ENCODE assay signal across 16 mouse cellular contexts in genomic region chr11:96199181-96200086, GRCm38 (mm10). TPM values are rescaled to one million over a fixed set of nuclear protein-coding genes. Genes with fewer than 3 reads are reported as not detected.
DNase-seq lines count a peak whose midpoint lies in the region; ATAC-seq and TF ChIP-seq lines count a peak whose summit lies in the region.
"Had no signal": no experiment of that assay in that cellular context is flagged by ENCODE, and none has a peak within 500 bp of the region (broad histone marks: within the 10 kb centered on the region; RNA-seq: fewer than 3 reads in every experiment).

No protein-coding gene starts in this region.

- H3K4me2 ChIP-seq in intestine, postnatal 0 days (replicated peaks; ENCODE audit: low read depth), result 0 out of 2 replicates have a peak overlapping the region, but pooled peaks have one; percentile 9
- no peak overlapping the region for H3K4me2 ChIP-seq in intestine, embryonic 16.5 days (ENCODE audit: low read depth, low read length)
- no peak overlapping the region; the same call in 1 of the 2 replicates for H3K4me2 ChIP-seq in neural tube, embryonic 15.5 days
- peak overlapping the region; percentile 34 for H3K4me2 ChIP-seq in neural tube, embryonic 12.5 days (replicated peaks)
- H3K4me2 ChIP-seq: embryonic facial prominence, embryonic 13.5 days; hindbrain, embryonic 15.5 days had no signal

- H3K79me2 ChIP-seq in MEL (ENCODE audit: control insufficient read depth, insufficient read depth, low read length, poor library complexity), result peaks cover 18% of the 10 kb centered on the region

- no peaks in the 10 kb centered on the region for H3K36me3 ChIP-seq in intestine, postnatal 0 days (ENCODE audit: control insufficient read depth, insufficient read depth)
- H3K36me3 ChIP-seq in intestine, embryonic 16.5 days (ENCODE audit: control insufficient read depth, insufficient read depth, low read length), result no peaks in the 10 kb centered on the region
- no peaks in the 10 kb centered on the region for H3K36me3 ChIP-seq in neural tube, embryonic 15.5 days
- peaks cover 0 to 8% of the 10 kb centered on the region in 2 experiments; a peak in 2 of 4 replicates for H3K36me3 ChIP-seq in MEL (ENCODE audit: control insufficient read depth in 1 of 2, insufficient read depth in 2 of 2, low read length in 2 of 2)
- no peaks in the 10 kb centered on the region for H3K36me3 ChIP-seq in neural tube, embryonic 12.5 days
- H3K36me3 ChIP-seq: embryonic facial prominence, embryonic 13.5 days; forebrain, embryonic 10.5 days; hindbrain, embryonic 15.5 days had no signal

- TF ChIP-seq POLR2A in MEL (IDR thresholded peaks at IDR 0.05; ENCODE audit: control insufficient read depth in 1 of 2, insufficient read depth in 1 of 2, low read depth in 1 of 2, low read length in 2 of 2, poor library complexity in 1 of 2), result peak; percentile 34 to 70; a peak in 3 of 4 replicates

- H3K27ac ChIP-seq in intestine, postnatal 0 days (ENCODE audit: low read depth, low read length), result no peak overlapping the region
- no peak overlapping the region for H3K27ac ChIP-seq in intestine, embryonic 16.5 days (ENCODE audit: low read length)
- no peak overlapping the region for H3K27ac ChIP-seq in neural tube, embryonic 15.5 days (replicated peaks)
- H3K27ac ChIP-seq in MEL (ENCODE audit: control insufficient read depth, low read depth, low read length), result peak overlapping the region; percentile 95
- H3K27ac ChIP-seq in neural tube, embryonic 12.5 days, result no peak overlapping the region
- H3K27ac ChIP-seq: embryonic facial prominence, embryonic 13.5 days; forebrain, embryonic 10.5 days; hindbrain, embryonic 15.5 days; stomach, postnatal 0 days had no signal

- intact Hi-C loops in left cerebral cortex, postnatal 4 days (cut with DNase I), result no loop called here
- intact Hi-C loops in left cerebral cortex, postnatal 14 days (cut with DNase I), result loop anchor here (5.0 to 10.0 kb wide), 3 partner anchors 55 to 192 kb away; partner anchors contain the start of gene Igf2bp1

- no peak for TF ChIP-seq RAD21 in MEL (IDR thresholded peaks at IDR 0.05; ENCODE audit: low read depth, low read length)

- peak in 1 of 2 experiments; percentile 25; a peak in 1 of 4 replicates for TF ChIP-seq EP300 in MEL (IDR thresholded peaks at IDR 0.05; ENCODE audit: low read depth in 1 of 2, low read length in 2 of 2)

- no peak overlapping the region for H3K9ac ChIP-seq in intestine, postnatal 0 days (ENCODE audit: low read depth, low read length)
- no peak overlapping the region for H3K9ac ChIP-seq in intestine, embryonic 16.5 days (ENCODE audit: low read depth, low read length)
- no peak overlapping the region for H3K9ac ChIP-seq in neural tube, embryonic 15.5 days (replicated peaks)
- peak overlapping the region; percentile 87 for H3K9ac ChIP-seq in MEL (ENCODE audit: control insufficient read depth, low read depth, low read length, poor library complexity, severe bottlenecking)
- H3K9ac ChIP-seq in neural tube, embryonic 12.5 days, result no peak overlapping the region
- H3K9ac ChIP-seq: embryonic facial prominence, embryonic 13.5 days; hindbrain, embryonic 15.5 days had no signal

- H3K4me3 ChIP-seq in intestine, postnatal 0 days (ENCODE audit: low read depth, low read length), result no peak overlapping the region
- H3K4me3 ChIP-seq in intestine, embryonic 16.5 days (ENCODE audit: low read length), result no peak overlapping the region
- no peak overlapping the region for H3K4me3 ChIP-seq in neural tube, embryonic 15.5 days (replicated peaks)
- H3K4me3 ChIP-seq in MEL (ENCODE audit: control insufficient read depth in 1 of 2, insufficient read depth in 1 of 2, low read depth in 2 of 2, low read length in 2 of 2), result peak overlapping the region; percentile 74 to 94
- H3K4me3 ChIP-seq in neural tube, embryonic 12.5 days, result peak overlapping the region; percentile 5; the same call in 1 of the 2 replicates
- H3K4me3 ChIP-seq: embryonic facial prominence, embryonic 13.5 days; forebrain, embryonic 10.5 days; hindbrain, embryonic 15.5 days had no signal

- no peak for TF ChIP-seq CTCF in intestine, postnatal 0 days (IDR thresholded peaks at IDR 0.05; ENCODE audit: low read depth)
- no peak for TF ChIP-seq CTCF in MEL (IDR thresholded peaks at IDR 0.05 in 2 of 3, conservative IDR thresholded peaks at IDR 0.05 in 1 of 3; ENCODE audit: control insufficient read depth in 1 of 3, insufficient read depth in 1 of 3, low read depth in 2 of 3, low read length in 3 of 3, poor library complexity in 1 of 3, severe bottlenecking in 1 of 3)

- no peaks in the 10 kb centered on the region for H3K9me3 ChIP-seq in intestine, postnatal 0 days (ENCODE audit: control insufficient read depth)
- H3K9me3 ChIP-seq in intestine, embryonic 16.5 days (ENCODE audit: control insufficient read depth, low read length), result peaks cover 4% of the 10 kb centered on the region; the same call in 1 of the 2 replicates
- no peaks in the 10 kb centered on the region for H3K9me3 ChIP-seq in neural tube, embryonic 15.5 days (replicated peaks)
- H3K9me3 ChIP-seq in MEL (replicated peaks; ENCODE audit: insufficient read depth, low read length), result no peaks in the 10 kb centered on the region
- no peaks in the 10 kb centered on the region for H3K9me3 ChIP-seq in neural tube, embryonic 12.5 days
- H3K9me3 ChIP-seq: embryonic facial prominence, embryonic 13.5 days; forebrain, embryonic 10.5 days; hindbrain, embryonic 15.5 days had no signal

- no peaks in the 10 kb centered on the region for H3K4me1 ChIP-seq in intestine, postnatal 0 days (replicated peaks; ENCODE audit: control insufficient read depth, insufficient read depth, low read length)
- no peaks in the 10 kb centered on the region for H3K4me1 ChIP-seq in intestine, embryonic 16.5 days (ENCODE audit: control insufficient read depth, insufficient read depth, low read length)
- peaks cover under 1% of the 10 kb centered on the region for H3K4me1 ChIP-seq in neural tube, embryonic 15.5 days
- H3K4me1 ChIP-seq in MEL (ENCODE audit: control insufficient read depth in 1 of 2, insufficient read depth in 2 of 2, low read length in 2 of 2), result peaks cover 0 to 12% of the 10 kb centered on the region in 2 experiments; a peak in 2 of 4 replicates
- peaks cover 10% of the 10 kb centered on the region; the same call in 1 of the 2 replicates for H3K4me1 ChIP-seq in neural tube, embryonic 12.5 days
- H3K4me1 ChIP-seq: embryonic facial prominence, embryonic 13.5 days had no signal

- 4% methylated on average over 22 of the region's 22 CpGs for WGBS in intestine, postnatal 0 days
- 4% methylated on average over 22 of the region's 22 CpGs for WGBS in intestine, embryonic 16.5 days
- WGBS in neural tube, embryonic 15.5 days, result 1% methylated on average over 22 of the region's 22 CpGs
- WGBS in neural tube, embryonic 12.5 days, result 2% methylated on average over 22 of the region's 22 CpGs

- peaks cover 100% of the 10 kb centered on the region for H3K27me3 ChIP-seq in intestine, postnatal 0 days (replicated peaks; ENCODE audit: control insufficient read depth, insufficient read depth, low read length)
- peaks cover 96% of the 10 kb centered on the region for H3K27me3 ChIP-seq in intestine, embryonic 16.5 days (replicated peaks; ENCODE audit: control insufficient read depth, insufficient read depth, low read length)
- peaks cover 93% of the 10 kb centered on the region for H3K27me3 ChIP-seq in neural tube, embryonic 15.5 days (replicated peaks)
- H3K27me3 ChIP-seq in MEL (ENCODE audit: control insufficient read depth in 1 of 2, insufficient read depth in 2 of 2, low read length in 2 of 2), result no peaks in the 10 kb centered on the region
- H3K27me3 ChIP-seq in neural tube, embryonic 12.5 days (replicated peaks), result peaks cover 99% of the 10 kb centered on the region

- peak; percentile 33 for DNase-seq in neural tube, embryonic 10.5 days (ENCODE audit: extremely low spot score, low spot score)
- peak; percentile 91 for DNase-seq in MEL (ENCODE audit: low read depth, low spot score)
- no peak for DNase-seq in left cerebral cortex, postnatal 4 days
- DNase-seq in left cerebral cortex, postnatal 14 days (ENCODE audit: low spot score in 2 of 2), result no peak

- ATAC-seq in intestine, postnatal 0 days, result no peak
- ATAC-seq in intestine, embryonic 16.5 days, result no peak
- ATAC-seq in neural tube, embryonic 15.5 days (ENCODE audit: low FRiP score), result no peak
- no peak for ATAC-seq in neural tube, embryonic 12.5 days (ENCODE audit: low FRiP score, low read depth)
- ATAC-seq: lung, postnatal 0 days had no signal

TF ChIP-seq in MEL, 35 proteins besides CTCF, POLR2A, EP300 and RAD21 (continues in another document):
- TF ChIP-seq MAX (IDR thresholded peaks at IDR 0.05; ENCODE audit: low read length) (no peak), SIN3A (IDR thresholded peaks at IDR 0.05; ENCODE audit: low read length) (peak; percentile 81), GATA1 (IDR thresholded peaks at IDR 0.05; ENCODE audit: low read depth, low read length) (no peak), HCFC1 (IDR thresholded peaks at IDR 0.05; ENCODE audit: low read depth, low read length) (peak; percentile 82), SMC3 (IDR thresholded peaks at IDR 0.05; ENCODE audit: low read depth, low read length) (no peak), E2F4 (IDR thresholded peaks at IDR 0.05; ENCODE audit: borderline replicate concordance, low read depth, low read length) (no peak), ZNF384 (IDR thresholded peaks at IDR 0.05; ENCODE audit: low read depth, low read length) (no peak), BHLHE40 (IDR thresholded peaks at IDR 0.05; ENCODE audit: borderline replicate concordance, low read depth, low read length) (no peak), TCF12 (IDR thresholded peaks at IDR 0.05; ENCODE audit: low read depth, low read length) (0 out of 2 replicates have a peak, but pooled peaks have one; percentile 6), MAZ (IDR thresholded peaks at IDR 0.05; ENCODE audit: low read depth, low read length) (peak; percentile 63), NRF1 (IDR thresholded peaks at IDR 0.05; ENCODE audit: insufficient read depth, low read depth, low read length, poor library complexity, severe bottlenecking) (no peak), ELF1 (IDR thresholded peaks at IDR 0.05; ENCODE audit: low read depth, low read length) (peak; percentile 79), USF2 (IDR thresholded peaks at IDR 0.05; ENCODE audit: borderline replicate concordance in 1 of 2, insufficient read depth in 1 of 2, low read depth in 1 of 2, low read length in 2 of 2) (no peak)

RNA-seq across cellular contexts. Expression of gene Hoxb13, which starts 5.3 kb away (rescaled TPM):
- polyA plus RNA-seq in intestine, postnatal 0 days (2015; fragmentation: Nextera tagmentation; extraction: Ambion mirVana), result not detected in 2 replicates
- 1.9 and 5.1 TPM in 2 replicates for polyA plus RNA-seq in intestine, embryonic 16.5 days (2015; fragmentation: Nextera tagmentation; extraction: Ambion mirVana)
- 0.15 and 1.9 TPM in 2 replicates for polyA plus RNA-seq in neural tube, embryonic 15.5 days (2015; fragmentation: Nextera tagmentation; extraction: Ambion mirVana)
- total RNA-seq in MEL (2012; rRNA removed), result 12.1 and 13.8 TPM in 2 replicates
- 10 to 100 TPM in 1 of 2 experiments, not detected in 1; 16.7 TPM for polyA plus RNA-seq in MEL (2012; ENCODE audit: insufficient read depth in 1 of 2, insufficient read length in 2 of 2, low read depth in 1 of 2, low replicate concordance in 2 of 2, missing spikeins in 1 of 2)
- polyA plus RNA-seq in neural tube, embryonic 12.5 days (2016; fragmentation: Nextera tagmentation; extraction: Ambion mirVana), result 1.1 and 7.6 TPM in 2 replicates
- not detected for total RNA-seq in left cerebral cortex, postnatal 4 days (2021)
- total RNA-seq in left cerebral cortex, postnatal 14 days (2021), result not detected
- total RNA-seq: gastrocnemius, postnatal 4 days; liver, adult 2 months had no signal
- polyA plus RNA-seq: embryonic facial prominence, embryonic 13.5 days; forebrain, embryonic 10.5 days; hindbrain, embryonic 15.5 days; lung, postnatal 0 days; spleen, adult 2 months; stomach, postnatal 0 days had no signal

Comparison
In these comparisons a context has a peak if more than half of its experiments do, and no peak if none do; other contexts are left out.
1. H3K4me2 ChIP-seq: peak in intestine, postnatal 0 days (single experiment) and neural tube, embryonic 12.5 days (single experiment); none in intestine, embryonic 16.5 days (single experiment) and neural tube, embryonic 15.5 days (single experiment).
2. H3K4me3 ChIP-seq: peak in MEL (2 of 2) and neural tube, embryonic 12.5 days (single experiment); none in intestine, postnatal 0 days (single experiment), intestine, embryonic 16.5 days (single experiment) and neural tube, embryonic 15.5 days (single experiment).
3. DNase-seq: peak in neural tube, embryonic 10.5 days (single experiment) and MEL (single experiment); none in left cerebral cortex, postnatal 4 days (single experiment) and left cerebral cortex, postnatal 14 days (0 of 2).